Mouse (Mus musculus) B cell, adult 2 months (primary cell): Measurements from ENCODE around the gene Pitpnm1.
A peak's percentile ranks its signal among the peaks of the same experiment; 100 is the strongest.

Experiments used
- DNase-seq, 2 experiments: peaks; one replicate each; pipeline ENCODE4 v3.0.0; 2022

The Pitpnm1 gene

DNA sequence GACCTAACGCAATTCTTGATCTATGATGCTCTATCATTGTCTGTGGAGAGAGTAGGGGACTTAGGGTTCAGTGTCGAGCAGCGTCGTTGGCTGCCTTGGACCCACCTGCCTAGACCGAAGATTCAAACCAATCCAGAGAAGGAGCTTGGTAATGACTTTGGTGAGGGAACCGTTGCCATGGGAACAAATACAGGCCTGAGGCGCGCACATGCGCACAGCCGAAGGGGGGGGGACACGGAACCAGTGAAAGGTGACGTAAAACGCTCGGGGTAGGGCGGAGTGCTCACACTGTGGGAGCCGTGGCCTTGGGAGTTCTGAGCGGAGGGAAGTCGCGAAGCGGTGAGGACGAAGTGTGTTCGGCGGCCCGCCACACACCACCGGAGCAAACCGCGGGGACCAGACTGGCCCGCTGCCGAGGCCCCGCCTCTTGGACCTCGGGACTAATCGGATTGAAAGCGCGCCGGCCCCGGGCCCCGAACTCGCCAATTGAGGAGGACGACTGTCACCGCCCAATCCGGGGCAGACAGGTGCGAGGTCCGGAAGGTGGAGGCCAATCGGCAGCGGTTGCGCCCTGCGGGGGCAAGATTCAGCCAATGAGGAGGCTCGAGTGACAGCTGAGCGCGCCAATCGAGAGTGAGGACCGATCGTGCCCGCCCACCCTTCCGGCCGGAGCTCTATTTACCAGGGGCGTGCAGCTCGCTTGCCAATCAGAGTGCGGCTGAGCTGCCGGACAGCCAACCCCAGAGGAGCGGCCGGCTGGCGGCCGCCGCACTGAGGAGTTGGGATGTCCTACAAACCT is 3.0 kb upstream of the Pitpnm1 start, which contains the start of gene Cdk2ap2:
Gene Cdk2ap2 (plus strand): TSS at position 541 of the 799 bp plus-strand sequence.
- peak; percentile 98 for DNase-seq

DNA sequence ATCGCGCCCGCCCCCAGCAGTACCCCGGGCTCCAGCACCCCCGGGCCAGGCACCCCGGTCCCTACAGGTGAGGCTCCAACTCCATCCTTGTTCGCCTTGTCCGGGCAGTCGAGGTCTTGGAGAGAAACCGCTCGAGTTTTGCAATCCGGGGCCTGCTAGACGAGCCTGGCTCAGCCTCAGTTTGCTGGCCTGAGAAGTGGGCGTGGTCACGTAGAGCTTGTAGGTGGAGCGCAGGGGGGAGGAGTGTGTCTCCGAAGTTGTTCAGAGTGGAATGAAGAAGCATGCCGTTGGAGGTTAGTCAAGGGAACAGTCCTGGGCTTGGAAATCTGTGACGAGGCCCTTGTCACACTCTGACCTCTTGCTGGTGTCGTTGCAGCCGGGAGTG is 2.4 kb upstream of the Pitpnm1 start:
- DNase-seq = no peak

DNA sequence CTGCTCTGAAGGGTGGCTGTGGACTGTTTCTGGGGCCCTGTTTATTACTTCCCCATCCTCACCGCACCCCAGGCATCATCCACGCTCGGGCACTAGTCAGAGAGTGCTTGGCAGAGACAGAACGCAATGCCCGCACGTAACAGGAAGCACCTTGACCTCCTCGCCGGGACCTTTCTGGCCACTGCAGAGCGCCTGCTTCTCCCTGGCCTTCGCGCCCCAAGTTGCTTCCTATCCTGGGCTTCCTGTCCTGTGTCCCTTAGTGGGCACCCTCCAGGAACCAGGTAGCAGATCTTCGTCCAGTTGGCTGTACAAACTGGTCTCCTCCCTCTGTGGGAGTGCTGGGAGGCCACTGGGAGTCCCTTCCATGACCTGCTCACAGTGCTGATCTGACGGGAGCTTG is 1.4 kb upstream of the Pitpnm1 start:
- DNase-seq = peak in 1 of 2 experiments; percentile 9

DNA sequence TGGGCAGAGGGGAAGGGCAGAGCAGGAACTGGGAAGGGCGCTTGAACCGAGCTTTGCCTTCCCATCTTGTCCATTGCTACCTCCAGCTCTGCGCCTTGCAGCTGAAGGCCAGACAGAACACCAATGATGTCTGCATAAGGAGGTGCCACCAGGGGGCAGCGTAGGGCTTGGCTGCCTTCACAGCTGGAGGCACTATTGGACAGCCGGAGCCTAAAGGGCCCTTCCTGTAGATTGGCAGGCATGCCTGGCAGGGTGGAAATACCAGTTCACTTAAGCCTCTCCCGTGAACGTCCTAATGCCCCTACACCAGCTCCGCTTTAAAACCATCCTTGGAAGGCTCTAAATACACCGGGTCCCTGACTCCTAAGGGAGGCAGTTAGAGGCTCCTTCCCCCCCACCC is 742 bp upstream of the Pitpnm1 start:
- DNase-seq = peak; percentile 95 to 97

DNA sequence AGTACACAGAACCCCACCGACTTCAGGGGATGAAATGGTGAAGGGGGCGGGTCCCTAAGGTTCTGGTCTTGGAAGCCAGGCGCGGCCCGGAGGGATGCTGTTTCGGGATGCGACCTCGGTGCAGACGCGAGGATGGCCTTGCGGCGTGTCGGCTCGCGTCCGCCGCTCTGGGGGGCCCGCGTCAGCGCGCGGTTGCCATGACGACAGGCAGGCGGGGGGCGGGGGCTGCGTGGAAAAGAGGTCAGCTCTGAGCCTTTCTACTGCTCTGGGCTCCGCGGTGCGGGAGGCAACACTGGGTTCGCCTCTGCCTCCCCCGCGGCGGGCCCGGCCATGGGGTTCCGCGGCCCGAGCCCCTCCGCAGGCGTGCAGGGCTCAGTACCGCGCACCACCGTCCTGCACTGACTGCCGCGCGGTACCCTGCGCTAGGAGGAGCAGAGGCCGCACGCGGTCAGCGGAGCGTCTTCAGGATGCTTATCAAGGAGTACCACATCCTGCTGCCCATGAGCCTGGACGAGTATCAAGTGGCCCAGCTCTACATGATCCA is 992 bp downstream of the Pitpnm1 start:
- peak; percentile 46 to 51 for DNase-seq

DNA sequence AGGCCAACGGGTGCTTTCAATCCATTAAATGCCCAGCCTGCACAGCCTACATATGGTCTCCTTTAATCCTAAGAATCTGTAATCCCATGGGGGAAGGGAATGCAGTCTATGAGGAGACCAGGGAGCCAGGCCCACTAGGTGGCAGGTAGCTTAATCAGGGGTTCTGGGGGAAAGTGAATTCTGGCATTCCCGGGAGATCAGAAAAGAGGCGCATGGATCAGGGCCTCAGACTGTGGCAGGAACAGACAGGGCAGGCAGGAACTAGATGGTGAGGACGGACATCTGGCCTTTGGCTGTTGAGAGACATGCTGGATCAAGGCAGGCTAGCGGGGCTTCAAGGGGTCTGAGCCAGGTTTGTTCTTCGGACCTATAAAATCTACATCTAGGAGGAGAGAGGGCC is 1.7 kb downstream of the Pitpnm1 start:
- DNase-seq = no peak

DNA sequence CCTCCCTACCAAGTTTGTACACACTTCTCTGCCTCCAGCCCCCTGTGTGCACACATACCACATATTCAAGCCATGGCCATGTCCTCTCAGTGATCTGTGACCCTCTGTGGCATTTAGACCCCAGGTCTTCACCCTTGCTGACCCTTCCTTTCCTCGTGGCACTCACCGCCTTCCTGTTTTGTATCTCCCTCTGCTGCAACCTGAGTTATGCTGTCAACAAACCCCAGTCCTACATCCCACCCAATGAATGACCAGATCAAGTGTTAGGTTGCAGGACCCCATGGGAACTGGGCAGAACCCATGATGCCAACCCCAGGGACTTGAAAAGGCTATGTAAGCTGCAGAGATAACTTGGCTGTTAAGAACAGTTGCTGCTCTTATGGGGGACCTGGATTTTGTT is 2.3 kb downstream of the Pitpnm1 start:
- DNase-seq = no peak

DNA sequence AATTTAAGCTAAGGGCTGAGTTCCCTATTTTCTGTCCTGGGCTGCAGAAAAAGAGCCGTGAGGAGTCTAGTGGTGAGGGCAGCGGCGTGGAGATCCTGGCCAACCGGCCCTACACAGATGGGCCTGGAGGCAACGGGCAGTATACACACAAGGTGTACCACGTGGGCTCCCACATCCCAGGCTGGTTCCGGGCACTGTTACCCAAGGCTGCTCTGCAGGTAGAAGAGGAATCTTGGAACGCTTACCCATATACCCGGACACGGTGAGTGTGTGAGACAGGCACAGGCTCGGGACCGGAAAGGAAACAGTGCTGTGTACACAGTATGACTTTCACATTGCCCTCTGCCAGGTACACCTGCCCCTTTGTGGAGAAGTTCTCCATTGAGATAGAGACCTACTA is 2.8 kb downstream of the Pitpnm1 start:
- DNase-seq = no peak

DNA sequence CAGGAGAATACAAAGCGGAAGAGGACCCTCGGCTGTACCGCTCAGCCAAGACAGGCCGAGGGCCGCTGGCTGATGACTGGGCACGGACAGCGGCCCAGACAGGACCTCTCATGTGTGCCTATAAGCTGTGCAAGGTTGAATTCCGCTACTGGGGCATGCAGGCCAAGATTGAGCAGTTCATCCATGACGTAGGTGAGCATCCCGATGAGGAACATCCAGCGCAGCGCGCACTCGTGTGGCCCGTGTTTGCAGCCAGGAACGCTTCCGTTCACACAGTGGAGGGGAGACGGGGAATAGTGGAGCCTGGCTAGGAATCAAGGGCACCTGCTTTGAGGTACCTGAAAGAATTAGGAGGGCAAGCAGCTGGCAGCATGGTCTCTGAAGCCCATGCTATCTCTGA is 3.5 kb downstream of the Pitpnm1 start:
- DNase-seq = no peak

DNA sequence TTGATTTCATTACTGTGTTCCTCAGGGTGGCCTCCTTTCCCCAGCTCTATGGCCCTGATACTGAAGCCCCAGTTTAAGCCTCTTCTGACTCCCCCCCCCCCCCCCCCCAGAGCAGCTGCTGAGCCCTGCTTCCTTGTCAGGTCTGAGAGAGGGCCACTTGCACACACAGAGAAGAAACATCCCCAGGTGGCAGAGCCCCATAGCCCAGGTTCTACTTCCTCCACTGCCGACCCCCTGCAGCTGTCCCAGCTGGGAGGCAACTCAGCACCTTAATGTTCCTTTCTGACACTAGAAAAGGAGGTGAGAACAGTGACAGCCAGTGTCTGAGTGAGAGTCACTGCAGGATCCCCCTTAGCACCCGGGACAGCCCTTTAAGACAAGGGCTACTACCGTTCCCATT is 4.0 kb downstream of the Pitpnm1 start:
- DNase-seq = no peak

DNA sequence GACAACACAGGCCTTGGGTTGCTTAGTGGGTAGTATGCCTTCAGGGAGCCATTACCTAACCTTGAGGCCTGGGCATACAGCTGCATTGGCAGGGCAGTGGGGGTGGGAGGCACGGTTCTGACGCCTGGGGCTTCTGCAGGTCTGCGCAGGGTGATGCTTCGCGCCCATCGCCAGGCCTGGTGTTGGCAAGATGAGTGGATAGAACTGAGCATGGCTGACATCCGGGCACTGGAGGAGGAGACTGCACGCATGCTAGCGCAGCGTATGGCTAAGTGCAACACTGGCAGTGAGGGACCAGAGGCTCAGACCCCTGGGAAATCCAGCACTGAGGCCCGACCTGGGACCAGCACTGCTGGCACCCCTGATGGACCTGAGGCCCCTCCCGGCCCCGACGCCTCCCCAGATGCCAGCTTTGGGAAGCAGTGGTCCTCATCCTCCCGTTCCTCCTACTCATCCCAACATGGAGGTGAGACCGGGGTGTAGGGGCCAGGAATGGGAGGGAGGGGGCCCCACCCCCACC is 4.9 kb downstream of the Pitpnm1 start:
- DNase-seq = no peak

DNA sequence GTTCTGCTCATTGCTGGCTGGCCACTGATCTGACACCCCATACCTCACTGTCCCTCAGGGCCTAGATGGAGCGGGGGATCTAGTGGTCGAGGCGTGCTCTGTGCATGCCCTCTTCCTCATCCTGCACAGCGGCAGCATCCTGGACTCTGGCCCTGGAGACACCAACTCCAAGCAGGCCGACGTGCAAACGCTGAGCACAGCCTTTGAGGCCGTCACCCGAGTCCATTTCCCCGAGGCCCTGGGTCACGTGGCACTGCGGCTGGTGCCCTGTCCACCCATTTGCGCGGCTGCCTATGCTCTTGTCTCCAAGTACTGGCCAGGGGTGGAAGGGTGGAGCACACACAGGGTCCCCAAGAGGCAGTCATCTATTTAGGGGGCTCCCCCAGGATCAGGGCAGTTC is 6.9 kb downstream of the Pitpnm1 start:
- no peak for DNase-seq

DNA sequence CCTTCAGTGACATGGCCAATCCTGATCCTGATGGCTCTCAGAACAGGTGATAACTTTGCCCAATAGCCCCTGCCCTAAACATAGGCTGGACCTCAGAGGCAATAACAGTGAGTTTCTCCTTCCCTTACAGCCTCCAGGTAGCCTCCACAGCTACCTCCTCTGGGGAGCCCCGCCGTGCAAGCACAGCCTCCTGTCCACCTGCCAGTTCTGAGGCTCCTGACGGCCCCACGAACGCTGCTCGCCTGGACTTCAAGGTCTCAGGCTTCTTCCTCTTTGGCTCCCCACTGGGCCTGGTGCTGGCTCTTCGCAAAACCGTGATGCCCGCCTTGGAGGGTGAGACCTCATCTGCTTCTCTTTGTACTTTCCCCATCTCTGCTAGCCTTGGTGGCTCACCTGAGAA is 8.7 kb downstream of the Pitpnm1 start:
- no peak for DNase-seq

DNA sequence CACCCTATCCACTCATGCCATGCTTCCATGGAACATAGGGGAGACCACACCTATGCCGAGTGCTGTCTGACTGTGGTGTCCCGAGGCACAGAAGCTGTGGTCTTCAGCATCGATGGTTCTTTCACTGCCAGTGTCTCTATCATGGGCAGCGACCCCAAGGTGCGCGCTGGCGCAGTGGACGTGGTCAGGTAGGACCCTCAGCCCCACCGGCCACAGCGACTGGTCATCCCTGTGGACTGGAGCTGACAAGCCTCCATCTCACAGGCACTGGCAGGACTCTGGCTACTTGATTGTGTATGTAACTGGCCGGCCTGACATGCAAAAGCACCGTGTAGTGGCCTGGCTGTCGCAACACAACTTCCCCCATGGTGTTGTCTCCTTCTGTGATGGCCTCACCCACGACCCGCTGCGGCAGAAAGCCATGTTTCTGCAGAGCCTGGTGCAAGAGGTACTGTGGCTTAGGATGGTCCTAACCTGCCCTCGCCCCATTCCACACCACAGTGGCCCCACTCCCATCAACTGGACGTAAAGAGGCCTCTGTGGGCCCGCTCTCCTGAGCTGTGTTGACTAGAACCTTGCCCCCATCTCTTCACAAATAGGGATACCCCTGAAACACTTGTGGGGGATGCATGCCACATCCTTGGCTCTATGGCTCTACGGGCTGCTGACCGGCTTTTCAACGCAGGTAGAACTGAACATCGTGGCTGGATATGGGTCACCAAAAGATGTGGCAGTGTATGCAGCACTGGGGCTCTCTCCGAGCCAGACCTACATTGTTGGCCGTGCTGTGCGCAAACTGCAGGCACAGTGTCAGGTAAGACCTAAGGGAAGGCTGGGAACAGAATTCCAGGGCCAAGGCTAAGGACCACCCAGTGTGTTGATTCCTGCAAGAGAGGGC is 12.5 kb downstream of the Pitpnm1 start:
- no peak for DNase-seq

DNA sequence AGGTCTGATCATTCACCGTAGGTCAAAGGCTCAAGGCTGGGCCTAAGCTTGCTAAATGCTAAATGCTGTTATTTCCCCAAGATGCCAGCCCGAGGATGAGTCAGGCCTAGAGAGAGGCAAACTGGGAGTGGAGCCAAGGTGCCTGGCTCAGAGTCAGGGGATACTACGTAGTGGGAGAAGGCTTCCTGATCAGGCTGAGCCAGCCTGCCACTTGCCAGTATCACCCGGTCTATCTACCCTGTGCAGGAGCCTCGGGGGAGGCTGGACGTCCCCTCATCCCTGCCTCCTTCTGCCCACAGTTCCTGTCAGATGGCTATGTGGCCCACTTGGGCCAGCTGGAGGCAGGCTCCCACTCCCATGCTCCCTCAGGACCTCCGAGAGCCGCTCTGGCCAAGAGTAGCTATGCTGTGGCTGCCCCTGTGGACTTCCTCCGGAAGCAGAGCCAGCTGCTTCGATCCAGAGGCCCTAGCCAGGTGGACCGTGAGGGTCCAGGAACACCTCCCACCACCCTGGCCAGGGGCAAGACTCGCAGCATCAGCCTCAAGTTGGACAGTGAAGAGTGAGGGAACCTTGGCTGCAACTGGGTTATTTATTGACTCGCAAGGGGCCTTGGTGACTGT is 13.5 kb downstream of the Pitpnm1 start:
- no peak for DNase-seq

DNA sequence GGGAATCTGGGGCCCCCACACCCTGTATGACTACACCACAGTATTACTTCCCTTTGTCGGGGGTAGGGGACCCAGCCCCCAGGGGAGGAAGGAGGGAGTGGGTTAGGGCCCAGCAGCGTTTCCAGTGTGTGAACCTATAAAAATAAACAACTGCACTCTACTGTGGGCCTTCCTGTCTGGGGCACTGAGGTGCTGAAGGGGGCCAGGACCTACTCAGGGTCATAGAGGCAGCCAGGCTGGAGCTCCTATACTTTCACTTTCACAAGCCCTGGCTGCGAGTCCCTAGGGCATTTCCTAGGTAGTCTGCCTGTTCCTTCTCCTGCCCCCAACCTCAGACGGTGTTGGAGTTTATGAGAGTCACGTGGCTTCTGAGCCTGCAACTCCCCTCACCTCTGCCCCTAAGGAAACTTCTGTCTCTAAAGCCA is 14.0 kb downstream of the Pitpnm1 start:
- peak; percentile 73 to 79 for DNase-seq

DNA sequence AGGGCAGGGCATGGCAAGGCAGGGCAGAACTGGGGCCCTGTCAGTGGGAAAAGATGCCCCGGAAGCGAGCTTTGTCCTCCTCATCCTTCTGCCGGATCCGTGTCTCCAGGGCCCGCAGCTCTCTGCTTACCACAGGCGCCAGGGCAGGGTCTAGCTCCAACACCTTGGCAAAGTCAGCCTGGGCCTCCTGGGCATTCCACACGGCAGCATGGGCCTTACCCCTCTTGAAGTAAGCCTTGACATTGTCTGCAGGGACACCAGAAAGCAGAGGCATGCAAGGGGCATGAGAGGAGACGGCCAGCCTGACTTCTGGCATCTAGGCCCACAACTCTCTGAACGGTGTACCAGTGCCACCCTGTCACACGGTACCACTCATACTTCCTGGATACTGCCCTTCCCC is 14.8 kb downstream of the Pitpnm1 start:
- no peak for DNase-seq

DNA sequence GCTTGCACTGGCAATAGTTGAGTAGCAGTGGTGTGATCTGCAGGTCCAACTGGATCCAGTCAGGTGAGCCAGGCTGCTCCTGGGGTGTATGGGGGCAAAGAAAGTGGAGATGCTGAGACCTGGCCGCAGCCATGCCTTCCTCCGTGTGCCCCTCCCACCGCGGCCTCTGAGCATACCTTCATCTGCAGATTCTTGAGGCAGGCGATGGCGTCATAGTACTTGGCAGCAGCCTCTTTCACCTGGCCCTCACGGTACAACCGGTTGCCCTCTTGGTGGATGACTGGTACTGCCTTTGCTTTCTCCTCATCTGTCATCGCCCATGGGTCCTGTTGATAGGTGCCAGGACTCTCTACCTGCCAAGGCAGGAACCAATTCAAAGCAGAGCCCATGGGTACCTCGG is 15.3 kb downstream of the Pitpnm1 start:
- DNase-seq = no peak

DNA sequence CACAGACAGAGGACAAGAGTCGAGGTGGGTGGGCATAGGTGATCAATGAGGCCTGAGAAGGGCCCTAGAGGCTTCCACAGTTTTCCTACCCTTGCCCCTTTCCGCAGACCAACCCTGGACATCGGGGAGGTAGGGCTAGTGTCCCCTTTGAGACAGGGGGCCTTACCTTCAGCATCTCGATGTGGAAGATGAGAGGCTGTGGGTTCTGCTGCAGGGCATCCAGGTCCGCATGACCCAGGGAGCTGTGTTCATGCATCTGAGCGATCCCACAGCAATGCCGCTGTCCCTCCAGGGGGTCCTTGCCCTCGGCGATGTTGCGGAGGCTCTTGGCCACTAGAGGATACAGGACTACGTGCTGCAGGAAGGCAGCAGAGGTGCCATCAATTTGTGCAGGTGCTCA is 16.0 kb downstream of the Pitpnm1 start:
- no peak for DNase-seq

DNA sequence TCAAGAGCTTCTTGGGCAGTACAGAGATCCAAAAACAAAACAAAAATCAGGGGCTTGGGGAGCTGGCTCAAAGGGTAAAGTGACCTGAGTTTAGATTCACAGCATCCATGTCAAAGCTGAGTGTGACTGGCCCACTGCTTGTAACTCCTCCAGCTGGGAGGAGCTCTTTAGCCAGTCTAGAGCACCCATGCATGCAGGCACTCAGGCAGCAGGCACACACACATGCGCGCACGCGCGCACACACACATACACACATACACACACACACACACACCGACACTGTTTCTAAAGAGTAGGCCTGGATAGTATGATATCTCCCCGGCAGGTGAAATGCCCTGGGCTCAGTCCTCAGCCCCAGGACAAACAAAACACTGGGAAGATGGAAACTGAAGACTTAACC is 17.2 kb downstream of the Pitpnm1 start:
- peak; percentile 29 to 33 for DNase-seq

DNA sequence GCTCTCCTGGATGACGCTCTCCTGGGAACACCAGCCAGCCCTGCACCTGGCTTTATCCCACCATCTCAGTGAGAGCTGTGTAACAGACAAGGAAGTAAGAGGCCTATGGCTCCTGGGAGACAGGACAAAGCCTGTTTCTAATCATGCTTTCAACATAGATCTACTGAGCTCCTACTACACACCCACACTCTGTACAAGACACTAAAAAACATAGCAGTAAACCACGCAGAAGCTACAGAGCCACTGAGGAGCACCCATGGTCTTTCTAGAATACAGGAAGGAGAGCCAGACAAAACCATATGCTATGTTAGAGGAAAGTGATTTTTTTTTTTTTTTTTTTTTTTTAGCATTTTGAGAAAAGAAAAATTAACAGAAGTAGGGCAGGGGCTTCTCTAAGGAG is 18.6 kb downstream of the Pitpnm1 start:
- DNase-seq = no peak

DNA sequence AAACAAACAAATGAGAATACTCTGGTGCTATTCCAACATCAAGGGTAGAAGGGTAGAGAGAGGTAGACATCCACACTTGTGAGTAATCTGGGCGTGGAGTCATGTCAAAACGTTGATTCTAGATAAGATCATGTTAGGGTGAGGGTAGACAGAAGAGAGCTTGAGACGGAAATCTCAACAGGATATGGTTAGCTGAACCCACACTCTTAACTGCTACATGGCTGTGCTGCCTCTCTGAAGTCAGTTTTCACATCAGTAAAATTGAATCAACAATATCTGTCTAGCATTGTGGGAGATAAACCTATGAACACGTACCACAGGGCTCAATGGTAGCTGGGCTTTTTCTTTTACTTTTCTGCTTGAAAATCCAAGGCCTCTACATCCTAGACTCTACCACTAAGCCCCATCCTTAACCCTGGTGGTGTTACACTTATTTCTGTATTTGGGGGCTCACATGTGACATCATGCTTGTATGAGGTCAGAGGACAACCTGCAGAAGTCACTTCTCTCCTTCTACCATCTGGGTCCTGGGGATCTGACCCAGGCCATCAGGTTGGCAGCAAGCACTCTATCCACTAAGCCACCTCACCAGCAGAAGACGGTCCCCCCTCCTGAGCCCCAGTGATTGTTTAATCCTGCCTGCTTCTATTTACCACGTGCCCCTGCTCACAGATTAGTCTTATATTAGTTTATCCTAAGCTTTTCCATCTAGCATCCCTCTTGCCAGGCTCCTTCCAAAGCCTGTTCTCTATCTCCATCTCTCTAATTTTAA is 20.1 kb downstream of the Pitpnm1 start:
- no peak for DNase-seq
